ENCODE assay signal across 8 mouse cellular contexts in genomic region chr14:25841991-25842687, GRCm38 (mm10). TPM values are rescaled to one million over a fixed set of nuclear protein-coding genes. Genes with fewer than 3 reads are reported as not detected.
DNase-seq lines count a peak whose midpoint lies in the region; ATAC-seq and TF ChIP-seq lines count a peak whose summit lies in the region.

Gene Anxa11, plus strand, starts transcription at chr14:25842156.

- H3K4me3 ChIP-seq in ES-Bruce4 (ENCODE audit: low read depth, low read length) = peak within 1 kb of the TSS; percentile 77
- peak within 1 kb of the TSS; percentile 57 for H3K4me3 ChIP-seq in forebrain, embryonic 12.5 days (replicated peaks)
- H3K4me3 ChIP-seq in heart, postnatal 0 days (ENCODE audit: low read depth, low read length) = peak within 1 kb of the TSS; percentile 79
- peak within 1 kb of the TSS; percentile 62 for H3K4me3 ChIP-seq in lung, embryonic 14.5 days (ENCODE audit: low read depth, low read length)
- peak within 1 kb of the TSS; percentile 89 for H3K4me3 ChIP-seq in thymus, adult 2 months (ENCODE audit: control insufficient read depth, insufficient read depth, low read length)

- no peaks in the 10 kb centered on the region for H3K36me3 ChIP-seq in ES-Bruce4 (ENCODE audit: control insufficient read depth, insufficient read depth, low read length, poor library complexity, severe bottlenecking)
- H3K36me3 ChIP-seq in forebrain, embryonic 12.5 days (replicated peaks) = no peaks in the 10 kb centered on the region
- H3K36me3 ChIP-seq in heart, postnatal 0 days (replicated peaks; ENCODE audit: control insufficient read depth, insufficient read depth, low read length) = no peaks in the 10 kb centered on the region
- no peaks in the 10 kb centered on the region for H3K36me3 ChIP-seq in lung, embryonic 14.5 days (ENCODE audit: insufficient read depth)
- H3K36me3 ChIP-seq in thymus, adult 2 months (ENCODE audit: control insufficient read depth, insufficient read depth, low read length) = no peaks in the 10 kb centered on the region

- H3K27me3 ChIP-seq in ES-Bruce4 (ENCODE audit: control insufficient read depth, insufficient read depth, low read length, poor library complexity, severe bottlenecking) = no peaks in the 10 kb centered on the region
- peaks cover 44% of the 10 kb centered on the region for H3K27me3 ChIP-seq in forebrain, embryonic 12.5 days
- H3K27me3 ChIP-seq in heart, postnatal 0 days (ENCODE audit: control insufficient read depth, insufficient read depth, low read length) = no peaks in the 10 kb centered on the region
- peaks cover 19% of the 10 kb centered on the region for H3K27me3 ChIP-seq in lung, embryonic 14.5 days (ENCODE audit: insufficient read depth, low read length)
- no peaks in the 10 kb centered on the region for H3K27me3 ChIP-seq in thymus, adult 2 months (ENCODE audit: control insufficient read depth, insufficient read depth, low read length)

- H3K27ac ChIP-seq in ES-Bruce4 (ENCODE audit: insufficient read depth, low read length) = peak within 1 kb of the TSS; percentile 79
- no peak within 1 kb of the TSS for H3K27ac ChIP-seq in forebrain, embryonic 12.5 days
- H3K27ac ChIP-seq in heart, postnatal 0 days (ENCODE audit: low read depth) = peak within 1 kb of the TSS; percentile 76
- no peak within 1 kb of the TSS; the same call in 1 of the 2 replicates for H3K27ac ChIP-seq in lung, embryonic 14.5 days (ENCODE audit: low read depth)
- peak within 1 kb of the TSS; percentile 35; the same call in 1 of the 2 replicates for H3K27ac ChIP-seq in thymus, adult 2 months (ENCODE audit: control insufficient read depth, insufficient read depth, low read length)

- peak; percentile 77 for DNase-seq in c-Kit-positive CD71-positive TER-119-negative erythroid progenitor cells, embryonic 14.5 days (ENCODE audit: low read depth)
- peak; percentile 62 for DNase-seq in heart, postnatal 0 days (ENCODE audit: low spot score)
- peak; percentile 91 to 95 for DNase-seq in kidney, postnatal 36 days
- DNase-seq in lung, embryonic 14.5 days = peak; percentile 89
- peak; percentile 96 for DNase-seq in thymus, adult 2 months

- TF ChIP-seq POLR2A in ES-Bruce4 (IDR thresholded peaks at IDR 0.05; ENCODE audit: insufficient read depth, low read length) = peak; percentile 68
- peak; percentile 64; the same call in 1 of the 2 replicates for TF ChIP-seq POLR2A in thymus, adult 2 months (IDR thresholded peaks at IDR 0.05; ENCODE audit: control insufficient read depth, extremely low read depth, insufficient read depth, low read length, poor library complexity)

- TF ChIP-seq EP300 in ES-Bruce4 (IDR thresholded peaks at IDR 0.05; ENCODE audit: insufficient read depth, low read depth, low read length) = no peak
- TF ChIP-seq EP300 in heart, postnatal 0 days (IDR thresholded peaks at IDR 0.05; ENCODE audit: low read depth) = 0 out of 2 replicates have a peak, but pooled peaks have one; percentile 33

- WGBS in forebrain, embryonic 12.5 days = under 1% methylated on average over 54 of the region's 54 CpGs
- WGBS in heart, postnatal 0 days = under 1% methylated on average over 54 of the region's 54 CpGs
- under 1% methylated on average over 54 of the region's 54 CpGs for WGBS in lung, embryonic 14.5 days
- under 1% methylated on average over 54 of the region's 54 CpGs for WGBS in thymus, adult 2 months

- no peak for TF ChIP-seq CTCF in ES-Bruce4 (IDR thresholded peaks at IDR 0.05; ENCODE audit: low read depth, low read length)
- no peak for TF ChIP-seq CTCF in heart, postnatal 0 days (IDR thresholded peaks at IDR 0.05; ENCODE audit: low read depth)
- TF ChIP-seq CTCF in lung, embryonic 14.5 days (IDR thresholded peaks at IDR 0.05; ENCODE audit: low read depth) = no peak
- 0 out of 2 replicates have a peak, but pooled peaks have one; percentile 56 for TF ChIP-seq CTCF in thymus, adult 2 months (IDR thresholded peaks at IDR 0.05; ENCODE audit: borderline replicate concordance, control insufficient read depth, extremely low read depth, insufficient read depth, low read length, poor library complexity)

- peak within 1 kb of the TSS; percentile 75 for H3K9ac ChIP-seq in ES-Bruce4 (ENCODE audit: low read depth, poor library complexity, severe bottlenecking)
- H3K9ac ChIP-seq in forebrain, embryonic 12.5 days = peak within 1 kb of the TSS; percentile 59
- H3K9ac ChIP-seq in heart, postnatal 0 days (replicated peaks; ENCODE audit: low read depth, low read length) = peak within 1 kb of the TSS; percentile 77
- H3K9ac ChIP-seq in lung, embryonic 14.5 days = peak within 1 kb of the TSS; percentile 55

- ATAC-seq in forebrain, embryonic 12.5 days (ENCODE audit: low FRiP score) = peak; percentile 67
- ATAC-seq in heart, postnatal 0 days (ENCODE audit: insufficient read depth, low read depth) = peak; percentile 93
- peak; percentile 66 for ATAC-seq in lung, embryonic 14.5 days (ENCODE audit: insufficient read depth)
- peak; percentile 84 for ATAC-seq in neutrophil, adult 5-6 weeks (ENCODE audit: extremely low read depth, insufficient number of reproducible peaks, low FRiP score, poor library complexity, severe bottlenecking)

- H3K9me3 ChIP-seq in ES-Bruce4 (replicated peaks; ENCODE audit: control insufficient read depth, insufficient read depth, low read length, poor library complexity, severe bottlenecking) = no peaks in the 10 kb centered on the region
- no peaks in the 10 kb centered on the region for H3K9me3 ChIP-seq in forebrain, embryonic 12.5 days
- no peaks in the 10 kb centered on the region for H3K9me3 ChIP-seq in heart, postnatal 0 days (replicated peaks; ENCODE audit: control insufficient read depth, low read length)
- no peaks in the 10 kb centered on the region for H3K9me3 ChIP-seq in lung, embryonic 14.5 days (ENCODE audit: low read depth, low read length)

- peaks cover 14% of the 10 kb centered on the region for H3K4me1 ChIP-seq in ES-Bruce4 (ENCODE audit: control insufficient read depth, insufficient read depth, low read length)
- H3K4me1 ChIP-seq in forebrain, embryonic 12.5 days = peaks cover 15% of the 10 kb centered on the region
- H3K4me1 ChIP-seq in heart, postnatal 0 days (ENCODE audit: control insufficient read depth, insufficient read depth) = peaks cover 20% of the 10 kb centered on the region
- H3K4me1 ChIP-seq in lung, embryonic 14.5 days (ENCODE audit: insufficient read depth) = no peaks in the 10 kb centered on the region
- peaks cover 7% of the 10 kb centered on the region for H3K4me1 ChIP-seq in thymus, adult 2 months (replicated peaks; ENCODE audit: control insufficient read depth, insufficient read depth, low read length)

- peak within 1 kb of the TSS; percentile 96 for H3K4me2 ChIP-seq in forebrain, embryonic 12.5 days
- H3K4me2 ChIP-seq in heart, postnatal 0 days (ENCODE audit: low read depth, low read length) = peak within 1 kb of the TSS; percentile 84
- H3K4me2 ChIP-seq in lung, embryonic 14.5 days = peak within 1 kb of the TSS; percentile 99

RNA-seq across cellular contexts. Expression of gene Anxa11, which starts in this region (rescaled TPM):
- 106 and 109 TPM in 2 replicates for polyA plus RNA-seq in ES-Bruce4 (2011; ENCODE audit: insufficient read depth, insufficient read length, low read depth, missing spikeins)
- polyA plus RNA-seq in forebrain, embryonic 12.5 days (2016; fragmentation: Nextera tagmentation; extraction: Ambion mirVana) = 3.2 and 4.6 TPM in 2 replicates
- 21.1 and 46.2 TPM in 2 replicates for total RNA-seq in heart, postnatal 0 days (2014; rRNA removed; ENCODE audit: low replicate concordance)
- polyA plus RNA-seq in heart, postnatal 0 days (2015; fragmentation: Nextera tagmentation; extraction: Ambion mirVana) = 34.9 and 36.8 TPM in 2 replicates
- 19.4 and 23.7 TPM in 2 replicates for polyA plus RNA-seq in lung, embryonic 14.5 days (2014; fragmentation: Nextera tagmentation; extraction: Ambion mirVana)
- 43.6 and 47.0 TPM in 2 replicates for total RNA-seq in neutrophil, adult 5-6 weeks (2017)
- 113 and 122 TPM in 2 replicates for polyA plus RNA-seq in thymus, adult 2 months (2012; rRNA removed)

Comparison
In these comparisons a context has a peak if more than half of its experiments do, and no peak if none do; other contexts are left out.
1. H3K27ac ChIP-seq: peak in ES-Bruce4 (single experiment), heart, postnatal 0 days (single experiment) and thymus, adult 2 months (single experiment); none in forebrain, embryonic 12.5 days (single experiment) and lung, embryonic 14.5 days (single experiment).
2. Peak in every context shown above with its lines, with median percentiles within 50 percentile points of each other: H3K4me3 ChIP-seq, H3K9ac ChIP-seq, DNase-seq, ATAC-seq and H3K4me2 ChIP-seq.